Mouse (Mus musculus) embryonic facial prominence, embryonic 14.5 days (tissue): ENCODE results near the gene Il21r. TPM values are rescaled to one million over a fixed set of nuclear protein-coding genes. Genes with fewer than 3 reads are reported as not detected.

ENCODE experiments used
- ATAC-seq: fragments of 200-750 bp; cut with Nextera tagmentation; 2 replicates; pipeline ENCODE4 v1.8.0; 2017; ENCODE audit warnings: low read depth, moderate number of reproducible peaks, moderate TSS enrichment
- DNase-seq: peaks from one replicate; pipeline ENCODE4 v3.0.0-alpha.2; 2015; ENCODE audit warnings: low spot score
- H3K27ac ChIP-seq: fragments of 300-500 bp; sonication (generic); replicated peaks from 2 replicates; pipeline ENCODE4 v1.5.1; 2014; ENCODE audit warnings: low read depth, mild to moderate bottlenecking, low read length, moderate library complexity
- H3K27me3 ChIP-seq: fragments of 300-500 bp; sonication (generic); replicated peaks from 2 replicates; pipeline ENCODE4 v1.6.1; 2014; ENCODE audit warnings: low read length; ENCODE audit not compliant: control insufficient read depth, insufficient read depth
- H3K36me3 ChIP-seq: fragments of 300-500 bp; sonication (generic); 2 replicates; pipeline ENCODE4 v1.6.1; 2014; ENCODE audit warnings: low read length, mixed read lengths; ENCODE audit not compliant: control insufficient read depth, insufficient read depth
- H3K4me1 ChIP-seq: fragments of 300-500 bp; sonication (generic); 2 replicates; pipeline ENCODE4 v1.6.1; 2014; ENCODE audit warnings: antibody characterized with exemption, low read length; ENCODE audit not compliant: control insufficient read depth, insufficient read depth
- H3K4me2 ChIP-seq: fragments of 300-500 bp; sonication (generic); 2 replicates; pipeline ENCODE4 v1.6.1; 2014; ENCODE audit warnings: low read depth, mild to moderate bottlenecking, low read length, moderate library complexity, mixed read lengths
- H3K4me3 ChIP-seq: fragments of 300-500 bp; sonication (generic); 2 replicates; pipeline ENCODE4 v1.5.1; 2014; ENCODE audit warnings: low read depth, mild to moderate bottlenecking, low read length
- H3K9ac ChIP-seq: fragments of 300-500 bp; sonication (generic); 2 replicates; pipeline ENCODE4 v1.6.1; 2014; ENCODE audit warnings: low read depth, mild to moderate bottlenecking, low read length, moderate library complexity, mixed read lengths
- H3K9me3 ChIP-seq: fragments of 300-500 bp; sonication (generic); 2 replicates; pipeline ENCODE4 v1.6.1; 2016; ENCODE audit warnings: low read length; ENCODE audit not compliant: control insufficient read depth
- WGBS: fragments of 180-500 bp; shearing (Covaris S2); extraction: QIAGEN DNeasy Blood & Tissue Kit; methylation state at CpG from one replicate; pipeline ENCODE4 v1.1.7; 2014; 5-methylcytosine and 5-hydroxymethylcytosine counted together
- polyA plus RNA-seq: library from polyadenylated mRNA; unstranded; fragments of >200 nt; fragmentation: Nextera tagmentation; extraction: Ambion mirVana; gene quantifications from 2 replicates; pipeline ENCODE4 v1.2.1, GENCODE M21; 2014

Il21r gene
- polyA plus RNA-seq, 1 experiment from 2014 or later: 0.46 TPM

GRCm38 (mm10) chr7:125608183-125608688, 5.0 kb downstream of the Il21r start:
- Histone ChIP-seq H3K27me3 (no peaks in the 10 kb centered on the region), H3K4me3 (no peak overlapping the region), H3K36me3 (no peaks in the 10 kb centered on the region), H3K4me2 (no peak overlapping the region), H3K9ac (no peak overlapping the region), H3K9me3 (peaks cover 5% of the 10 kb centered on the region; the same call in 1 of the 2 replicates), H3K27ac (no peak overlapping the region), H3K4me1 (no peaks in the 10 kb centered on the region)
- 85% methylated on average over 4 of the region's 4 CpGs for WGBS
- ATAC-seq (no peak), DNase-seq (no peak)

- no peaks in the 10 kb centered on the region for H3K27me3 ChIP-seq
- no peak overlapping the region for H3K27ac ChIP-seq
- no peak overlapping the region for H3K4me3 ChIP-seq
- DNase-seq (no peak), ATAC-seq (no peak)
- H3K9ac ChIP-seq: no peak overlapping the region
- H3K4me2 ChIP-seq: no peak overlapping the region
- no peaks in the 10 kb centered on the region for H3K4me1 ChIP-seq
- peaks cover 5% of the 10 kb centered on the region; the same call in 1 of the 2 replicates for H3K9me3 ChIP-seq
- H3K36me3 ChIP-seq: no peaks in the 10 kb centered on the region
- 72% methylated on average over 5 of the region's 5 CpGs for WGBS
Observed at GRCm38 (mm10) chr7:125613579-125613978, 10.3 kb downstream of the Il21r start.

DNA sequence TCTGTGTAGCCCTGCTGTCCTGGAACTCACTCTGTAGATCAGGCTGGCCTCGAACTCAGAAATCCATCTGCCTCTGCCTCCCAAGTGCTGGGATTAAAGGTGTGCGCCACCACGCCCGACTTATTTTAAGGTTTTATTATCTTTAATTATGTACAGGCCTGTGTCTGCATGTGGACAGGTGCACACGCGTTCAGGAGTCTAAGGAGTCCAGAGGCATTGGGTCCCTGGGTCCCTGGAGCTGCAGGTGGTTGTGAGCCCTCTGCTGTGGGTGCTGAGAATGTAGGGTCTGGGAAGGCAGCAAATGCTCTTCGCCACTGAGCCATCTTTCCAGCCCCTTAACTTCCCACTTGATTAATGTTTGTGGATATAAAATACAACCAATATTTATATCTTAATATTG, 12.2 kb downstream of the Il21r start:
- Histone ChIP-seq H3K36me3 (no peaks in the 10 kb centered on the region), H3K9ac (no peak overlapping the region), H3K4me2 (no peak overlapping the region), H3K9me3 (no peaks in the 10 kb centered on the region), H3K4me3 (no peak overlapping the region), H3K27ac (no peak overlapping the region), H3K4me1 (no peaks in the 10 kb centered on the region), H3K27me3 (no peaks in the 10 kb centered on the region)
- no peak for DNase-seq
- no peak for ATAC-seq
- WGBS: 87% methylated on average over 7 of the region's 7 CpGs

GRCm38 (mm10) chr7:125618016-125618415, 14.8 kb downstream of the Il21r start:
- 71% methylated on average over 7 of the region's 7 CpGs for WGBS
- Histone ChIP-seq H3K9me3 (no peaks in the 10 kb centered on the region), H3K9ac (no peak overlapping the region)

GRCm38 (mm10) chr7:125620077-125620476, 16.8 kb downstream of the Il21r start:
- Histone ChIP-seq H3K9ac (no peak overlapping the region), H3K9me3 (no peaks in the 10 kb centered on the region), H3K27ac (no peak overlapping the region), H3K4me1 (no peaks in the 10 kb centered on the region), H3K36me3 (no peaks in the 10 kb centered on the region), H3K4me3 (no peak overlapping the region), H3K27me3 (no peaks in the 10 kb centered on the region), H3K4me2 (no peak overlapping the region)
- WGBS: 70% methylated on average over 4 of the region's 4 CpGs
- DNase-seq (no peak), ATAC-seq (no peak)

More at GRCm38 (mm10) chr7:125618016-125618415, 14.8 kb downstream of the Il21r start:
- no peaks in the 10 kb centered on the region for H3K27me3 ChIP-seq
- H3K4me2 ChIP-seq: no peak overlapping the region
- H3K27ac ChIP-seq: no peak overlapping the region
- ATAC-seq (no peak), DNase-seq (no peak)
- no peaks in the 10 kb centered on the region for H3K4me1 ChIP-seq
- no peak overlapping the region for H3K4me3 ChIP-seq
- no peaks in the 10 kb centered on the region for H3K36me3 ChIP-seq

DNA sequence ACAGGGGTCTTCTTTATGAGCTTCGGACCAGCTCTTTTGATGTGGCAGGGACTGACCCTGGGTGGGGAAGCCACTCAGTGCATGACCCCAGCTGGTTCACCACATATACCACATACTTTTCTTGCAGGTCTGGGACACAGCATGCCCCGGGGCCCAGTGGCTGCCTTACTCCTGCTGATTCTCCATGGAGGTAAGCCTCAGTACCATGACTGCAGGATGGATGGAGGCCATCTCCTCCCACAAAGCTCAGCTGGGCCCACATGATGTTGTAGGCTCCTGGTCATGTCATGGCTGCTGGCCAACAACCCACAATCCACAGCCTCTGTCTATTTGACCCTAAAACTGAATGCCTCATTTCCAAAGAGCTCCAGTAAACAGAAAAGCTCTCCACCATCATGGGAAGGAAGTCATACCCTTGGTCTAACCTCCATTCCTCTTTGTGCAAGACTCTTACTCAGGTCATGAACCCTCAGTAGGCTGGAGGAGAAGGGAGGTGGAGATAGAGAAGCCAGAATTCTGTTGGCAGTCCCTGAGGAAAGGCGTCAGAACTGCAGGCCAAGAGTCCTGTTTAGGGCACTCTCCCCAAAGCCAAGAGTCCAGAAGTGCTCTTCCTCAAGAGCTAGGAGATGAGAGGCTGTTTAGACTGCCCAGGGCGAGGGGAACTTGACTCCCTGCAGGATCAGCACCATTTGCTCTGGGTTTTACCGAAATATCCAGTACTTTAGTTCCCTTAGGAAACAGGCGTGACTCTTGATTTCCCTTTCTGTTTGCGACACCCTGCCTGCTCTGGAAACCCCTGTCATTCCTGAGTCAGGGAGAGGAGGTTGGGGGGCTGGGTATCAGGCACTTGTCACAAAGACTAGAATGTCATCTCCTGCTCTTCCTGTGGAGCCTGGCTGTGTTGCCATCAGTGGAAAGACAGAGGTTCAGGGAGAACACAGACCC, 19.8 kb downstream of the Il21r start:
- no peak overlapping the region for H3K4me2 ChIP-seq
- H3K36me3 ChIP-seq: no peaks in the 10 kb centered on the region
- ATAC-seq: no peak
- H3K27ac ChIP-seq: no peak overlapping the region
- H3K4me1 ChIP-seq: no peaks in the 10 kb centered on the region
- no peaks in the 10 kb centered on the region for H3K9me3 ChIP-seq
- no peaks in the 10 kb centered on the region for H3K27me3 ChIP-seq
- no peak for DNase-seq
- 70% methylated on average over 7 of the region's 7 CpGs for WGBS
- no peak overlapping the region for H3K4me3 ChIP-seq
- H3K9ac ChIP-seq: no peak overlapping the region

DNA sequence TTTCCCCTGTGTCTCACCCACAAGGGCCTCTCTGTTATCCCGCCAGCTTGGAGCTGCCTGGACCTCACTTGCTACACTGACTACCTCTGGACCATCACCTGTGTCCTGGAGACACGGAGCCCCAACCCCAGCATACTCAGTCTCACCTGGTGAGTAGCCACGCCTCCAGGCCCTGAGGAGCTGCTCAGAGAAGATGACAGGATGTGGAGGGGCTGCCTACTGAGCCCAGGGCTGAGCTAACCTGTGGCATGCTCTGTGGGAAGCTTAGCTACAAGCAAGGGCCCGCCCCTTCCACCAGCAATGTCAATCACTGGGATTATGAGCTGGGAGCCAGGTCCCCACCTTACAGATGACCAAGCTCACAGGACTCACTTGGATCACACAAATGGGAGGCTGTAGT, 22.0 kb downstream of the Il21r start:
- H3K27me3 ChIP-seq: no peaks in the 10 kb centered on the region
- no peak overlapping the region for H3K4me2 ChIP-seq
- DNase-seq (no peak), ATAC-seq (no peak)
- H3K4me1 ChIP-seq: no peaks in the 10 kb centered on the region
- H3K9me3 ChIP-seq: no peaks in the 10 kb centered on the region
- WGBS: 69% methylated on average over 4 of the region's 4 CpGs
- H3K4me3 ChIP-seq: no peak overlapping the region
- H3K27ac ChIP-seq: no peak overlapping the region
- no peak overlapping the region for H3K9ac ChIP-seq
- H3K36me3 ChIP-seq: no peaks in the 10 kb centered on the region

DNA sequence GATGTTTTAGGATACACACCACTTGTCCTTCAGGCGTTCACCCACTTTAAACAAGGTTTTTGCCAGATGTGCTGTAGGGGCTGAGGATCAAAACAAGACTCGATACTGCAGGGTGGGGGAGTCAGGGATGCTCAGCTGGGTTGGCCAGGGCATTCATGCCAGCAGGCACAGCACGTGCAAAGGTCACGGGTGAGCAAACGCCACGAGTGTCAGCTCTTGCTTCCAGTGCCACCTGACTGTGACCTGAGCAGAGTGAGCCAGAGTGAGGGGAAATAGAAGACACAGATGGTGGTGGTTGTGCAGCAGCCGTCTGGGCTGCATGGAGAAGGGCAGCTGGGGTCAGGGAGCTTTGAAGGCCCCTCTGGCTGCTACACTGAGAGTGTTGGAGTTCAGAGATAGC, 22.6 kb downstream of the Il21r start:
- H3K4me2 ChIP-seq: no peak overlapping the region
- 45% methylated on average over 7 of the region's 7 CpGs for WGBS
- H3K27me3 ChIP-seq: no peaks in the 10 kb centered on the region
- no peaks in the 10 kb centered on the region for H3K9me3 ChIP-seq
- H3K27ac ChIP-seq: no peak overlapping the region
- no peak overlapping the region for H3K9ac ChIP-seq
- no peaks in the 10 kb centered on the region for H3K36me3 ChIP-seq
- no peaks in the 10 kb centered on the region for H3K4me1 ChIP-seq
- H3K4me3 ChIP-seq: no peak overlapping the region
- DNase-seq: no peak
- no peak for ATAC-seq
